ENCODE assay signal across 38 mouse cellular contexts in the genomic region with DNA sequence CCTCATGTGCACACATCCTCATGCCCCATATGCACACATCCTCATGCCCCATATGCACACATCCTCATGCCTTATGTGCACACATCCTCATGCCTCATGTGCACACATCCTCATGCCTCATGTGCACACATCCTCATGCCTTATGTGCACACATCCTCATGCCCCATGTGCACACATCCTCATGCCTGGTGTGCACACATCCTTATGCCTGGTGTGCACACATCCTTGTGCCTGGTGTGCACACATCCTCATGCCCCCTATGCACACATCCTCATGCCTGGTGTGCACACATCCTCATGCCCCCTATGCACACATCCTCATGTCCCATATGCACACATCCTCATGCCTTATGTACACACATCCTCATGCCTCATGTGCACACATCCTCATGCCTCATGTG. TPM values are rescaled to one million over a fixed set of nuclear protein-coding genes. Genes with fewer than 3 reads are reported as not detected.
"Had no signal": no experiment of that assay in that cellular context is flagged by ENCODE, and none has a peak within 500 bp of the region (broad histone marks: within the 10 kb centered on the region; RNA-seq: fewer than 3 reads in every experiment).

No protein-coding gene starts in this region.

RNA-seq across cellular contexts. Expression of a gene that starts 14.6 kb away (rescaled TPM):
- total RNA-seq: left cerebral cortex, adult 8-10 months; left cerebral cortex, postnatal 10 days; left cerebral cortex, postnatal 14 days; left cerebral cortex, postnatal 4 days; liver, adult 2 months; megakaryocyte progenitor cell, adult 5-6 weeks; megakaryocyte, adult 5-6 weeks; megakaryocyte-erythroid progenitor cell, adult 5-6 weeks; midbrain, postnatal 0 days; monocyte, adult 5-6 weeks had no signal
- polyA plus RNA-seq: limb, embryonic 10.5 days; limb, embryonic 11.5 days; limb, embryonic 12.5 days; limb, embryonic 13.5 days; limb, embryonic 14.5 days; limb, embryonic 15.5 days; liver, adult 2 months; liver, embryonic 11.5 days; liver, embryonic 12.5 days; liver, embryonic 13.5 days; liver, embryonic 14.5 days; liver, embryonic 15.5 days; liver, embryonic 16.5 days; liver, postnatal 0 days; lung, adult 2 months; lung, embryonic 14.5 days; lung, embryonic 15.5 days; lung, embryonic 16.5 days; lung, postnatal 0 days; macrophage; midbrain, embryonic 10.5 days; midbrain, embryonic 11.5 days; midbrain, embryonic 12.5 days; midbrain, embryonic 13.5 days; midbrain, embryonic 14.5 days; midbrain, embryonic 15.5 days; midbrain, embryonic 16.5 days; midbrain, postnatal 0 days; myocyte had no signal

RNA-seq across cellular contexts. Expression of a gene that starts 56.3 kb away (rescaled TPM):
- total RNA-seq: left cerebral cortex, adult 18-20 months; left cerebral cortex, postnatal 14 days; left cerebral cortex, postnatal 4 days; liver, adult 2 months; megakaryocyte progenitor cell, adult 5-6 weeks; megakaryocyte, adult 5-6 weeks; megakaryocyte-erythroid progenitor cell, adult 5-6 weeks; midbrain, postnatal 0 days; monocyte, adult 5-6 weeks had no signal
- polyA plus RNA-seq: limb, embryonic 10.5 days; limb, embryonic 11.5 days; limb, embryonic 12.5 days; limb, embryonic 13.5 days; limb, embryonic 14.5 days; limb, embryonic 15.5 days; liver, adult 2 months; liver, embryonic 11.5 days; liver, embryonic 12.5 days; liver, embryonic 13.5 days; liver, embryonic 14.5 days; liver, embryonic 15.5 days; liver, embryonic 16.5 days; liver, postnatal 0 days; lung, embryonic 14.5 days; lung, embryonic 15.5 days; lung, embryonic 16.5 days; lung, postnatal 0 days; macrophage; midbrain, embryonic 10.5 days; midbrain, embryonic 11.5 days; midbrain, embryonic 12.5 days; midbrain, embryonic 13.5 days; midbrain, embryonic 14.5 days; midbrain, embryonic 15.5 days; midbrain, postnatal 0 days; myocyte had no signal
